Mouse (Mus musculus) macrophage (primary cell): ENCODE results near the gene Pard6a. TPM values are rescaled to one million over a fixed set of nuclear protein-coding genes. Genes with fewer than 3 reads are reported as not detected.

Experiments
- H3K27ac ChIP-seq: fragments of 350-480 bp; formaldehyde crosslinking; 2 replicates; pipeline ENCODE4 v1.9.0; 2021
- H3K36me3 ChIP-seq: fragments of 350-480 bp; formaldehyde crosslinking; 2 replicates; pipeline ENCODE4 v1.9.0; 2021; ENCODE audit errors: inconsistent target
- H3K4me3 ChIP-seq: fragments of 350-480 bp; formaldehyde crosslinking; 2 replicates; pipeline ENCODE4 v1.9.0; 2021; ENCODE audit errors: inconsistent target
- H3K79me2 ChIP-seq: fragments of 350-480 bp; formaldehyde crosslinking; 2 replicates; pipeline ENCODE4 v1.9.0; 2021; ENCODE audit errors: inconsistent target
- whole genome bisulfite sequencing: methylation state at CpG from one replicate; pipeline ENCODE4 v1.1.7; 2026; ENCODE audit warnings: inconsistent platforms; ENCODE audit not compliant: missing documents; 5-methylcytosine and 5-hydroxymethylcytosine counted together
- polyA plus RNA-seq: library from polyadenylated mRNA; stranded (reverse); fragments of 250-400 nt; gene quantifications from 3 replicates; pipeline ENCODE4 v1.2.4, GENCODE M21; 2018; ENCODE audit warnings: inconsistent platforms

Gene Pard6a
- polyA plus RNA-seq, 1 experiment from 2014 or later, result 2.9 TPM

DNA sequence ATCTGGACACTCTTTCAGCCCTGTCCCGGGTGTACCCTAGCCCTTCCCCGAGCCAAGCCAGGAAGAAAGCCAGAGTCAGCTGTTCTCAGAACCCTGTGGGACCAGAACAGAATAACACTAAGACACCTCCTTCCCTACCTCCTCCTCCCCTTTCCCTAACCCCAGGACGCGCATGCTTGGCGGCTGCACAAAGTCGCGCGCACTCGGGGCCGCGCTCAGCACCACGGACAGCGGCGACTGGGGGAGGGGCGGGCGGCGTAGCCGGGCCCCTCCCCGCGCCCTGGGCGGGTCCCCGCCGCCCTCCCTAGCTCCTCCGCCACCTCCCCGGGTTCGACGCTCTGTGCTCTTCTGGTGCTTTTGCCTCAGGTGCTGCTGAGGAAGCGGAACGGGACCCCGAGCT lies 7.3 kb upstream of the Pard6a start:
- peaks cover 10% of the 10 kb centered on the region; the same call in 1 of the 2 replicates for H3K36me3 ChIP-seq
- no peak overlapping the region for H3K27ac ChIP-seq
- 87% methylated on average over 17 of the region's 30 CpGs for WGBS
- H3K79me2 ChIP-seq, result no peaks in the 10 kb centered on the region
- H3K4me3 ChIP-seq, result no peak overlapping the region

DNA sequence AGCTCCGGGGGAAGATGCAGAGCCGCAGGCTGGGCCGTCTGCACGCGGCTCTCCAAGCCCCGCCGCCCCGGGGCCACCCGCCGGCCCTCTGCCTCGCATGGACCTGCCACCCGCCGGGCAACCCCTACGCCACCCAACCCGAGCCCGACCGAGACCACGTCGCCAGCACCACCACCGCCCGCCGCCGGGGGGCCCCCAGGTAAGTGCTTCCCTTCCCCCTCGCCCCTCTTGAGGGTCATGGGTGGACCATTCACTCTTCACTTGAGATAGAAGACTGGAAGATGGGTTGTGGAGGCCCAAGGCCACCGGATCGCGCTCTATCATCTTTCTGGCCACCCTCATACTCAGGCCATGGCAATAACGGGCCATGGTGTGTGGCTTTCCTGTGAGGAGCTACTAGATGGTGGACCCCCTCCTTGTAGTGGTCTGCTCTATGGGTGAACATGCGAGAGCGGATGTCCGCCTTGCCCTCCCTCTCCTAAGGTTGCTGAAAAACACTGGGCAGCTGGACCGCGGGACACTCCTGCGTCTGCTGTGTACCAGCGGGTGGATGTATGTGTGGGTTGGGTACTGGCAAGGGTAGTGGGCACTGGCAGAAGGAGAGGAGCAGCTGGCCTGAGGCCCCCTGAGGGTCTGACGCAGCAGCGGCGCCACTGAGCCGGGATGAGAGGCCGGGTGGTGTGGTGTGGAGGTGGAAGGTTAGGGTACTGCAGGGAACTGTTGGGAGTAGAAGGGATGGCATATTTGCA lies 6.7 kb upstream of the Pard6a start:
- H3K79me2 ChIP-seq, result no peaks in the 10 kb centered on the region
- no peak overlapping the region for H3K4me3 ChIP-seq
- peaks cover 12% of the 10 kb centered on the region; the same call in 1 of the 2 replicates for H3K36me3 ChIP-seq
- H3K27ac ChIP-seq, result no peak overlapping the region
- 93% methylated on average over 38 of the region's 40 CpGs for WGBS

DNA sequence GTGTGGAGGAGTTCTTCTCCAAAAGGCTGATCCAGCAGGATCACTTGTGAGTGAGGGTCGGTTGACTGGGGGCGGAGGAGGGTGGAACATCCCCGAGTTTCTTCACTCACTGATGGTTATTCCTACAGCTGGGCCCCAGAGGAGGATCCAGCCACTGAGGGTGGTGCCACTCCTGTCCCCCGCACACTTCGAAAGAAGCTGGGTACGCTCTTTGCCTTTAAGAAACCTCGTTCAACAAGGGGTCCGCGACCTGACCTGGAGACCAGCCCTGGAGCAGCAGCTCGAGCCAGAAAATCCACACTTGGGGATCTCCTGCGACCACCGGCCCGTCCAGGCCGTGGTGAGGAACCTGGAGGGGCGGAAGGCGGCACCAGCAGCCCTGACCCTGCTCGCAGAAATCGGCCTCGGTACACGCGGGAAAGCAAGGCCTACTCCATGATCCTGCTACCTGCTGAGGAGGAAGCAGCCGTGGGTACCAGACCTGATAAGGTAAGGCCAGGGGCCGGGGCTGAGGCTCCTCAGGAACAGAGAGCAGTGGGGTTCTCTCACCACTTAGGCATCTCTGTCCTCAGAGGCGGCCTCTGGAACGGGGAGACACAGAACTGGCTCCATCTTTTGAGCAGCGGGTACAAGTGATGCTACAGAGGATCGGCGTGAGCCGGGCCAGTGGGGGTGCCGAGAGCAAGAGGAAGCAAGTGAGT lies 5.7 kb upstream of the Pard6a start:
- H3K27ac ChIP-seq, result no peak overlapping the region
- 91% methylated on average over 30 of the region's 30 CpGs for WGBS
- no peak overlapping the region for H3K4me3 ChIP-seq
- H3K36me3 ChIP-seq, result peaks cover 12% of the 10 kb centered on the region; the same call in 1 of the 2 replicates
- H3K79me2 ChIP-seq, result peaks cover 4% of the 10 kb centered on the region; the same call in 1 of the 2 replicates

DNA sequence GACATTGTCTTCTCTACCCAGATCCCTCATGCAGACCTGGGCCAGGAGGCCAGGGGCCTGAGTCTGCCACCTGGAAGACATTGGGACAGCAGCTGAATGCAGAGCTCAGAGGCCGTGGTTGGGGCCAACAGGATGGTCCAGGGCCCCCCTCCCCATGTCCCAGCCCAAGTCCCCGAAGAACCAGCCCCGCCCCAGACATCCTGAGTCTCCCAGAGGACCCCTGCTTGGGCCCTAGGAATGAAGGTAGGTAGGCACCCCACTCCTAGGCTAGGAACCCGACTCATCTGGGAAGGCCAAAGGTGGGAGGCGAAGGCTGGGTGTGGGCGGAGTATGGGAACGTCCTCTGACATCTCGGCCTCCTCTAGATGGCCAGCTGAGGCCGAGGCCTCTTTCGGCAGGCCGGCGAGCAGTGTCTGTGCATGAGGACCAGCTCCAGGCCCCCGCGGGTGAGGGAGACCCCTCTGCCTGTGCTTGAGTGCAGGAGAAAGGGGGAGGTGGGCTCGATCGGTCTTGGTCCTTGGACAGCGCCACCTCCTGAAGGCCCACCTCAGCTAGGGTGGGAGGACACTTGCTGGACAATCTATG lies 3.7 kb upstream of the Pard6a start:
- 94% methylated on average over 13 of the region's 17 CpGs for whole genome bisulfite sequencing
- Histone ChIP-seq H3K27ac (no peak overlapping the region), H3K4me3 (no peak overlapping the region), H3K79me2 (peaks cover 6% of the 10 kb centered on the region; the same call in 1 of the 2 replicates), H3K36me3 (peaks cover 12% of the 10 kb centered on the region; the same call in 1 of the 2 replicates)

DNA sequence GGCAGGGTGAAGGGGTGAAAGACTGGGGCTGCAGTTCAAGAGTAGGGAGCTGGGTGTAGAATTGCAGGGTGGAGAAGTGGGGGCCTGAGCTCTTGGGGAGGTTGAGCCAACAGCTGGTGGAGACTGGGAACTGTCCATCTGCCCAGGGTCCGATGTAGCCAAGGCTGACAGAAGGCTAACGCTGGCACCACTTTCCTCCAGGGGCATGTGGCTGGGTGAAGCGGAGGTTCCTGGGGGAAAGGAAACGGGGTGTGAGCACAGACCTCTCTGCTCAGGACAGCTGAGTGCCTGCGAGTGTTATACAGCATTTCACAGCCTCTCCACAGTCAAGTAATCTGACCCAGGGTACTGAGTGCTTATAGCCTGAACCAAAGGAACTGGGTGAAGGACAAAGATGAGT lies 2.2 kb upstream of the Pard6a start:
- Histone ChIP-seq H3K27ac (no peak overlapping the region), H3K36me3 (peaks cover 12% of the 10 kb centered on the region; the same call in 1 of the 2 replicates), H3K79me2 (peaks cover 6% of the 10 kb centered on the region; the same call in 1 of the 2 replicates), H3K4me3 (no peak overlapping the region)
- WGBS, result 96% methylated on average over 5 of the region's 5 CpGs

DNA sequence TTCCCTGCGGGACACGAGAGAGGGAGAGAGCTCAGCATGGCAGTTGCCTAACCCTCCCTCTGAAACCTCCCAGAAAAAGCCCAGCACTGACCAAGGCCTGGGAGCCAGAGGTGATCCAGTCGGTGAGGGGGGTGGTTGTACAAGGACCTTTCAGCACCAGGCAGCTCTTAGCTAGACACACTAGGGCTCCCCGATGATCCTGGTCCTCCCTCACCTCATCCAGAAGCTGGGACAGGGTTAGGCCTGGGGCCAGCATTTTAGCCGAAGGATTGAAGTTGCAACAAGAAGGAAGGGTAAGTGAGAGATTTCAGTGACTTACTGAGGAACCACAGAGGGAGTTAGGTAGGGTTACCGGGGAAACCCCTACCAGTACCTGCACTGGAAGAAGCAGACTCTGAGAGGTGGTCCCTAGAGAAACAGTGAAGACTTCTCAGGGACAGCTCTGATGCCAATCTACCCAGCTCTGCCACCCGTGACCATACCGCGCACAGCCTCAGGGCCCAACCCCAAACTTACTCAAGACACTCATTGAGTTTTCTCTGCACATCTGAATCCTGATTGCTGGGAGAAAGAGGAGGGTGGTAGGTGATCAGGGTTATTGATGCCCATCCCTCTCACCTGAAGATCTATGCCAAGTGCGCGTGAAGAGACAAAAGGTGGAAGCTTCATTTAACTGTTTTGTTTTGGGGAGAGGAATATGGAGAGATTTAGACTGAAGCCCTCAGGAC lies 1.3 kb upstream of the Pard6a start:
- WGBS, result 95% methylated on average over 11 of the region's 11 CpGs

DNA sequence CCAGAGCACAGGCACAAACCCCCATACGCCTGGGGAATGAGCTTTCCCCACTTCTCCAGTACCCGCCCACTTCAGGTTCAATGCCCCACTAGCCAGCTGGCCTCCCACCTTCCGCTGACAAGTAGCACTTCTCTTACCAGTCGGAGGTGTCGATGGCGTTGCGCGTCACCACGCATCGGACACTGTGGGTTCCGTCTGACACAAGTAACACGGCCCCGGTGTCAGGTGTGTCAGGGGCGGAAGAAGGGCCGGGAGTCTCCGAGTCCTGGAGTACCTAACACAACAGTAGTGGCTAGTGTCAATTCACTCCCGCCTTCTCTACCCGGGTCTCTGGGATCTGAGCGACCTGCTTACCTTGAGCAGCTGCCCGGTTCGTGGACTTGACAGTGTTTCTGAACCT lies 382 bp upstream of the Pard6a start:
- Histone ChIP-seq H3K36me3 (peaks cover 12% of the 10 kb centered on the region; the same call in 1 of the 2 replicates), H3K79me2 (peaks cover 6% of the 10 kb centered on the region; the same call in 1 of the 2 replicates), H3K27ac (peak overlapping the region; percentile 88), H3K4me3 (peak overlapping the region; percentile 94)
- WGBS, result 0% methylated on average over 21 of the region's 21 CpGs

More for the DNA sequence above, 1.3 kb upstream of the Pard6a start:
- Histone ChIP-seq H3K79me2 (peaks cover 6% of the 10 kb centered on the region; the same call in 1 of the 2 replicates), H3K36me3 (peaks cover 12% of the 10 kb centered on the region; the same call in 1 of the 2 replicates), H3K4me3 (peak overlapping the region; percentile 94), H3K27ac (no peak overlapping the region)

DNA sequence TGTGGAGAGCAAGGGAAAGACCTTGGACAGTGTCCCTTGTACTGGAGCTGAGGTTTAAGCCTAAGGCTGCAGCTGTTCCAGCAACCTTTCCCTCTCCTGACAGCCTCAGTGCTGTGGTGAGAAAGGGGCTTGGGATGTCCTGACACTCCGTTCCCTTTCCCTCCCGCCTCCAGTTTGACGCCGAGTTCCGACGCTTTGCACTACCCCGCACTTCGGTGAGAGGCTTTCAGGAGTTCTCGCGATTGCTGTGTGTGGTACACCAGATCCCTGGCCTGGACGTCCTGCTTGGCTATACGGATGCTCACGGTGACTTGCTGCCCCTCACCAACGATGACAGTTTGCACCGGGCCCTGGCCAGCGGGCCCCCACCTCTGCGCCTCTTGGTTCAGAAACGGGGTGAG lies 1.1 kb downstream of the Pard6a start:
- Histone ChIP-seq H3K36me3 (peaks cover 12% of the 10 kb centered on the region; the same call in 1 of the 2 replicates), H3K4me3 (peak overlapping the region; percentile 29), H3K79me2 (peaks cover 6% of the 10 kb centered on the region; the same call in 1 of the 2 replicates), H3K27ac (no peak overlapping the region)
- WGBS, result 81% methylated on average over 17 of the region's 18 CpGs

DNA sequence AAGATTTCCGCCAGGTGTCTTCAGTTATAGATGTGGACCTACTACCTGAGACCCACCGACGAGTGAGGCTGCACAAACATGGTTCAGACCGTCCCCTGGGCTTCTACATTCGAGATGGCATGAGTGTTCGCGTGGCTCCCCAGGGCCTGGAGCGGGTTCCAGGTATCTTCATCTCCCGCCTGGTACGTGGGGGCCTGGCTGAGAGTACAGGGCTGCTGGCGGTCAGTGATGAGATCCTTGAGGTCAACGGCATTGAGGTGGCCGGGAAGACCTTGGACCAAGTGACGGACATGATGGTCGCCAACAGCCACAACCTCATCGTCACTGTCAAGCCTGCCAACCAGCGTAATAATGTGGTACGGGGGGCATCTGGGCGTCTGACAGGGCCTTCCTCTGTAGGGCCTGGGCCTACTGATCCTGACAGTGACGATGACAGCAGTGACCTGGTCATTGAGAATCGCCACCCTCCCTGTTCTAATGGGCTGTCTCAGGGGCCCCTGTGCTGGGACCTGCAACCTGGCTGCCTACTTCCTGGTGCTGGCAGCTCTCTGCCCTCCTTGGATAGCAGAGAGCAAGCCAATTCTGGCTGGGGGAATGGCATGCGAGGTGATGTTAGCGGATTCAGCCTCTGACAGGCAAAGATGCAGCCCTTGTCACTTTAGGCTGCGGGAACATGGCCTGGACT lies 1.9 kb downstream of the Pard6a start:
- 97% methylated on average over 24 of the region's 24 CpGs for WGBS
- Histone ChIP-seq H3K4me3 (no peak overlapping the region), H3K79me2 (peaks cover 6% of the 10 kb centered on the region; the same call in 1 of the 2 replicates), H3K27ac (no peak overlapping the region), H3K36me3 (peaks cover 10% of the 10 kb centered on the region; the same call in 1 of the 2 replicates)

DNA sequence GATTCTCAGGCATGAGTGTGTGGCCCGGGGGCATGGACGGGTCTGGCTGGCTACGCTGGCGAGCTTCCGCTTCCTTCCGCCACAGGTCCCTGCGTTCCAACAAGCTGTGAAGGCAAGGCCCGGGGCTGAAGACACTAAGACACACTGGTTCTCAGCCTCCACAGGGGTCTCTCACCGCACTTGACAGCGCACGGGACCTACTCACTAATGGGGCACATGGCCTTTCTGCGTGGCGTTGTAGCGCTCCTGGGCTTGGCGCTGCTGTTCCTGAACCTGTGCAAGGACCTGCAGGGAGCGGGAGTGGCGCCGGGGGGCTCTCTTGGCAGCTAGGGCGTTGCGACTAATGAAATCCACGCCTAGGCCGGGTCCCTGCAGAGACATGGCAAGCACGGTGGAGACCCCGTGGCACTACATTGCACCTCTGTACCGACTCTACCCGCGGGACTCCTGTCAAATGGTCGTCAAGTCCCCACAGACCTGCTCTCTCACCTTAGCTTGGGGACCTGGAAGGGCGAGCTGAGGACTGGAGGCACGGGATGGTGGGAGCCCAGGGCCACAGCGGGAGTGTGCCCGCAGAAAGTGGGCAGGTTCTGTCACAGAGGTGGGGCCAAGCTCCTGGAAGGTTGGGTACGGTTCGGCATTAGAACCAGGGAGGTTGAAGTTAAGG lies 3.3 kb downstream of the Pard6a start:
- WGBS, result 96% methylated on average over 33 of the region's 34 CpGs
- H3K36me3 ChIP-seq, result no peaks in the 10 kb centered on the region
- no peak overlapping the region for H3K27ac ChIP-seq
- H3K79me2 ChIP-seq, result peaks cover 6% of the 10 kb centered on the region; the same call in 1 of the 2 replicates
- H3K4me3 ChIP-seq, result no peak overlapping the region

DNA sequence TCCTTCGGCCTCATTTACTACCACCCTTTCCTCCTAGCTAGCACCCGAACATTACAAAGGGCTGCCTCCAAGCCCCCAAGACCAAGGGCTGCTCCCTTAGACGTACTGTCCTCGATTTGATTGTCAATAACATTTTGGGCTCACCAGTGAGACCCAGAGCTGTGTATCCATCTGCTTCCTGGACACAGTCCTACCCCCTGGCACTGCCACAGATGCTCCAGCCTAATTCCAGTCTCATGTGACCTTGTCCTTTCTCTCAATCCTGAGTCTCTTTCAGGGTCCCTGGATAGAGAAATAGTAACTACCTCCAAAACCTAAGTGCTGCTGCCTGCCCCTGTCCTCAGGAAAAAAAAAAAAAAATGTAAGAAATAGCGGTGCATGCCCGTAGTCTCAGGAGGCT lies 4.0 kb downstream of the Pard6a start:
- Histone ChIP-seq H3K79me2 (peaks cover 5% of the 10 kb centered on the region; the same call in 1 of the 2 replicates), H3K4me3 (no peak overlapping the region), H3K36me3 (no peaks in the 10 kb centered on the region), H3K27ac (no peak overlapping the region)
- 92% methylated on average over 6 of the region's 6 CpGs for WGBS

DNA sequence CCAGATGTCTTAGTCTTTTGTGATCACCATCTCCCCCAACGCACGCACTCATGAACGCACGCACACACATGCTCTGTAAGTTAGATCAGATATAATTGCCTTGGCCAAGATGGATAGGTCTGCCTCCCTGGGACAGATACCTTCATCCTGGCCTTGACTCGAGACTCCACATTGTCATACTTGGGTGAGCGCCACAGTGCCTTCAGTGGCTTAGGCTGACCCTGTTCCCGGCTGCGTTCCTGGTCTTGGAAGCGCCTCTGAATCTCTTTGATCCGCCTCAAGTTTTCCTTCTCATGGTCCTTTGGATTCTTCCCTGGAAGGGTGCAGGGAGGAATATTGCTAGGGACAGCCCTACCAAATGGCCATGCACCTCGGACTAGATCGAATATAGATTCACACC lies 5.5 kb downstream of the Pard6a start:
- Histone ChIP-seq H3K36me3 (no peaks in the 10 kb centered on the region), H3K79me2 (no peaks in the 10 kb centered on the region), H3K27ac (no peak overlapping the region), H3K4me3 (no peak overlapping the region)
- 89% methylated on average over 12 of the region's 12 CpGs for WGBS
